Mouse (Mus musculus): Measurements from ENCODE around the gene Sycp2. TPM values are rescaled to one million over a fixed set of nuclear protein-coding genes. Genes with fewer than 3 reads are reported as not detected.
"Not testable (repeated sequence)": the region's sequence is repeated elsewhere in the genome, so short reads cannot be mapped to it uniquely, and the experiment has no call there.

Sycp2 gene
- polyA plus RNA-seq, 1 experiment = 0.21 TPM

DNA sequence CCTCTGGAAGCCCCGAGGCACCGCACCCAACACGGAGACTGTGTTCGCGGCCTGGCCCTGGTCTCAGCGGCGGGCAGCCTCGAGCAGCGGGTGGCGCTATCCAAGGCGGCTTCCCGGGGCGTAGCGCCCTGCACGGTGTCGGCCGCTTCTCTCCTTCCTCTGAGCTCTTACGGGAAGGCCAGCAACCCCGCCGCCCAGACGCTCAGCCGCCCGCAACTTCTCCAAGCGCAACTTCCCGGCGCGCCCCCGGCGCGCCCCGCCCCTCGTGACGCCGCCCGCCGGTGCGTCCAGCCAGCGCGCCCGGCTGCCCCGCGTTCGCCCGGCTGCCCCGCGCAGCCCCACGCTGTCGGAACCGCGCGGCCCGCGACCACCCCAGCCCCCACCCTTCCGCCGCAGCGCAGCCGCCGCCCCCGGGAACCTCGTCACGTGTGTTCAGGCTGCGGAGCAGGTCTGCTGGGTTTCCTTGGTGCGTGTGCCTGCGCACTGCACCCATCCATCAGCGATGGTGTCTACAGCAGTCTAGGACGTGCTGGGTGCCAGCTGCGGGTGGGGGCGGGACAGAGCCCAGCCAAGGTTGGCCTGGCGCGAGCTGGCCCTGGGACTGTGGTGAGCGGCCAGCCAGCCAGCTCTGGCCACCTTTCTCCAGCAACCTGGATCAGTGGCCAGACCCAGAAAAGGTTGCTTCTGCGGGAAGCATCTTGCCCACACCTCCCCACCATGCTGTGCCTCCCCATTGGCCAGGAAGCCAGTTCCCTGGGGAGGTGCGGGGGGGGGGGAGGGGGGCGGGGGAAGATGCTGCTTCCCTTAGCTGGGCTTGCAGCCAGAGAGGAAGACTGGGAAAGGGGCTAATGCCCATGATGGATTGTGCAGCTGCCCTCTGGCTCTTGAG lies 7.0 kb upstream of the Sycp2 start, which contains the start of the genes Ppp1r3d and Fam217b:
TSS of gene Ppp1r3d (minus strand) at position 212 of the 889 bp plus-strand sequence.
TSS of gene Fam217b (plus strand) at position 264 of the 889 bp plus-strand sequence.
- Histone ChIP-seq H3K4me3 (ENCODE audit: insufficient read depth, low read length) (peak within 1 kb of the TSS; percentile 65), H3K4me1 (ENCODE audit: control insufficient read depth, insufficient read depth, low read length) (no peaks in the 10 kb centered on the region), H3K27ac (ENCODE audit: insufficient read depth, low read depth, low read length) (no peak within 1 kb of the TSS)
- no peak for TF ChIP-seq CTCF (IDR thresholded peaks at IDR 0.05; ENCODE audit: low read depth, low read length)
- no peak for TF ChIP-seq POLR2A (IDR thresholded peaks at IDR 0.05; ENCODE audit: borderline replicate concordance, low read depth, low read length)

DNA sequence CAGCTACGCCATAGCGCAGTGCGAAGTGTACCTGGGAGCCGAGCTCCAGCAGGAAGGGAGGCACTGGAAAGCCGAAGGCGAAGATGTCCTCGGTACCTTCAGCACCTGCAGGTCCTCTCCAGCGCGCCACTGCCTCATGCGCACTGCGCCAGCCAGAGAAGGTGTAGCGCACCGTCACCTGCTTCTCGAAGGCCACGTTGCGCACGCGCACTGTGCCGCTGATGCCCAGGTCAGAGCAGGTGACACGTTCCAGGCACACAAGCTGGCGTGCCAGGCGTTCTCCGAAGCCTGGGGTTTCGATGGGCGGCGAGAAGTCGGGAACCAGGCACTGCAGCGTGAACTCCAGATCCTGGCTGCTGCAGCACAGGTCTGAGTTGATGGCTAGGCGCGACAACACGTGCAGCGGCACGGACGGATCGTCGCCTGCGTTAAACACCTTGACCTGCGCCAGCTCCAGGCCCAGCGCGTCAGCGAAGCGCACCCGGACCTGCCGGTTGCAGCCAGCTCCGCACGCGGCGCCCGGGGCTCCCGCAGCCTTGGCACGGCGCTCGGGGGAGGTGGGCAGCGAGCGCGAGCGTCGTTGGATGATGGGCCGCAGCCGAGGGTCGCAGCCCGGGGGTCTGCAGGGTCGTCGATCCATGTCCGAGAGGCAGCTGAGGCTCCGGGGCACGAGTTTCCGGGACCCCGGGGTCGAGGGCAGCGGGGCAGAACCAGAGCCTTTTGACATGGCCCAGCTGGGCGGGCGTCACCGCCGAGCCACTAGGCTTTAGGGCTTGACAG lies 6.2 kb upstream of the Sycp2 start:
- no peak overlapping the region for H3K27ac ChIP-seq (ENCODE audit: insufficient read depth, low read depth, low read length)

DNA sequence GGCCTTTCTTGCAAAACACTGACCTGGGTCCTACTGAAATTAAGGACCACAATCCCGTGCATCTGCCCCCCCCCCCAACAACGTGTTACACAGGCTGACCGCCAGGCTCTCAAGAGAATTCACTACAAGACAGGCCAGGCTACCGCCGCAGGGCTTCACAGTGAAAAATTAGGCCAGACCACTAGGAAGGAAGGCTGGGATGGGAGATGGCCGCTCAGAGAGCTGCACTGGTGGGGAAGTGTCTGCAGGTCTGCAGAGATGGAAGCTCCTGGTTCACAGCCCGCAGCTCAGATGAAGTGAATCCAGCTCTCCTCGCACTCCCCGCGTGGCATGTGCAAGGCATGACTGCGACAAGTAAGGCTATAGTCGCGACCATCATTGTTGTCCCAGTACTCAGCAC lies 5.6 kb upstream of the Sycp2 start:
- no peak overlapping the region for H3K27ac ChIP-seq (ENCODE audit: insufficient read depth, low read depth, low read length)
- TF ChIP-seq POLR2A (IDR thresholded peaks at IDR 0.05; ENCODE audit: borderline replicate concordance, low read depth, low read length) (no peak), CTCF (IDR thresholded peaks at IDR 0.05; ENCODE audit: low read depth, low read length) (no peak)
- H3K4me3 ChIP-seq (ENCODE audit: insufficient read depth, low read length) = no peak overlapping the region
- no peaks in the 10 kb centered on the region for H3K4me1 ChIP-seq (ENCODE audit: control insufficient read depth, insufficient read depth, low read length)

More for the DNA sequence above, 6.2 kb upstream of the Sycp2 start:
- H3K4me3 ChIP-seq (ENCODE audit: insufficient read depth, low read length) = peak overlapping the region; percentile 65
- no peak for TF ChIP-seq POLR2A (IDR thresholded peaks at IDR 0.05; ENCODE audit: borderline replicate concordance, low read depth, low read length)
- TF ChIP-seq CTCF (IDR thresholded peaks at IDR 0.05; ENCODE audit: low read depth, low read length) = no peak
- H3K4me1 ChIP-seq (ENCODE audit: control insufficient read depth, insufficient read depth, low read length) = no peaks in the 10 kb centered on the region

DNA sequence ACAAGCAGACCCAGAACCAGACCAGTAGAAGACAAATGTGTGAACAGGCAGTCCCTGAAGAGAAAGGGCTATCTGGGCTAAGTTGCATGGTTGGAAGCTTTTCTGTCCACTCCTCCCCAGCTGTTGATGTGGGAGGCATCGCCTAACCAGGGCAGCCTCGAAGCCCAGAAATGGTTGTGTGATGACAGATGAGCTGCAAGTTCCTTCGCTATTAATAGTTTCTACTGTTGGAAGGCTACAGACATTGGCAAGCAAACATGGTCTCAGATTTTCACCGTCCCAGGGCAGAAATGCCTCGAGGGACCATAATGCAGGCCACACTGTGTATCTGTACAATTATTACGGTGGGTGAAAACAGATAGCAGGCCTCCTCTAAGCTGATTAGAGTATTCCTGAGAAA lies 5.1 kb upstream of the Sycp2 start:
- Histone ChIP-seq H3K4me3 (ENCODE audit: insufficient read depth, low read length) (no peak overlapping the region), H3K27ac (ENCODE audit: insufficient read depth, low read depth, low read length) (no peak overlapping the region), H3K4me1 (ENCODE audit: control insufficient read depth, insufficient read depth, low read length) (no peaks in the 10 kb centered on the region)

DNA sequence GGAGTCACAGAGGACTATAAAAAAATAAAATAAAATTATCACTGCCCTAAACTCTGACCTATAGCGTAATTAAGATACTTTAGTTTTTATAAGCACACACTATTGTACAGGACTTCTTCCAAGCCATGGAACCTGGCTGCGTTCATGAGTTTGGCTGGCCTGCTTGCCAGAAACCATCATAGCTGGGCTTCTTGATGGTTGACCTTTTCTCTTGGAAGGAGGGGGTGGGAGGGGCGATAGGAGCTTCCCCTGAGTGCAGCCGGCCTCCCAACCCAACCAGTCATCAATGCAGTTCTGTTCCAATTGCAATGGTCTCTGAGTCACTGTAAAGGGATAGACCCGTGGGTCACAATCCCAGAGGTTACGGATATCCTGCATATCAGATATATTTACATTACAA lies 2.8 kb upstream of the Sycp2 start:
- TF ChIP-seq POLR2A (IDR thresholded peaks at IDR 0.05; ENCODE audit: borderline replicate concordance, low read depth, low read length) = no peak
- no peak for TF ChIP-seq CTCF (IDR thresholded peaks at IDR 0.05; ENCODE audit: low read depth, low read length)
- Histone ChIP-seq H3K4me3 (ENCODE audit: insufficient read depth, low read length) (no peak overlapping the region), H3K27ac (ENCODE audit: insufficient read depth, low read depth, low read length) (no peak overlapping the region), H3K4me1 (ENCODE audit: control insufficient read depth, insufficient read depth, low read length) (no peaks in the 10 kb centered on the region)

More for the DNA sequence above, 5.1 kb upstream of the Sycp2 start:
- TF ChIP-seq CTCF (IDR thresholded peaks at IDR 0.05; ENCODE audit: low read depth, low read length) = no peak
- no peak for TF ChIP-seq POLR2A (IDR thresholded peaks at IDR 0.05; ENCODE audit: borderline replicate concordance, low read depth, low read length)

DNA sequence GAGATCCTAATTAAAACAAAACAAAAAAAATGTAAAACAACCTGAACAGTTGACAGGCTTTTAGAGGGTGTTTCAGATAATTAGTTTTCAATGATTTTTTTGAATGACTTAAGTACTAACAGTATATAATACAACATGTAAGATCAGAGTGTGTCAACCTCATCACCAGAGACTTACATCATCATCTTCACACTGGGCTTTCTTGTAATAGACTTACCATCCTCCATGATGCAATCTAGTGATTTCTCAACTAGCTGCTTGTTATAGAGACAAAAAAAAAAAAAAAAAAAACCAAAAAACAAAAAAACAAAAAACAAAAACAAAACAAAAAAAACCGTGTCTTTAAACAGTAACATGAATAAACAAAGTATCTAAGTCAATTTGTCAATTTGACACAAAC lies 1.5 kb upstream of the Sycp2 start:
- TF ChIP-seq CTCF (IDR thresholded peaks at IDR 0.05; ENCODE audit: low read depth, low read length) (no peak), POLR2A (IDR thresholded peaks at IDR 0.05; ENCODE audit: borderline replicate concordance, low read depth, low read length) (no peak)
- no peak overlapping the region for H3K4me3 ChIP-seq (ENCODE audit: insufficient read depth, low read length)
- H3K4me1 ChIP-seq (ENCODE audit: control insufficient read depth, insufficient read depth, low read length) = no peaks in the 10 kb centered on the region
- no peak overlapping the region for H3K27ac ChIP-seq (ENCODE audit: insufficient read depth, low read depth, low read length)

DNA sequence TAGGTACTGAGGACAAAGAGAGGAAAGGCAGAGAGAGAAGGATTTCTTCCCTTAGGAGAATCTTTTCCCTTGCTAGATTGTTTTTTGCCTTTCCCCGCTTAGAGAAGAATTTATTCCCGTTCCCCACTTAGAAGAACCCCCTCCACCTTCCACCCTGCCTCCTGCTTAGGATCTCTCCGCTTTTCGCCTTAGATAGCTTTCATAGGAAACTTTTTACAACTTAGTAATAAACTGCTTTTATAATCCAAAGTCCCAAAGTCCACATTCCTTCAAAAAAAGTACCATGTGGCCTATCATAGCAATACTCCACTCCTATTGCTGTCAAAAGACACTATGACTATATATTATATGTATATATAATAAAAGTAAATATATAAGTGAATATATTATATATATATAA lies 64.9 kb downstream of the Sycp2 start:
- no peak for TF ChIP-seq CTCF (IDR thresholded peaks at IDR 0.05; ENCODE audit: low read depth, low read length)
- Histone ChIP-seq H3K27ac (ENCODE audit: insufficient read depth, low read depth, low read length) (no peak overlapping the region), H3K4me1 (ENCODE audit: control insufficient read depth, insufficient read depth, low read length) (no peaks in the 10 kb centered on the region), H3K4me3 (ENCODE audit: insufficient read depth, low read length) (no peak overlapping the region)

DNA sequence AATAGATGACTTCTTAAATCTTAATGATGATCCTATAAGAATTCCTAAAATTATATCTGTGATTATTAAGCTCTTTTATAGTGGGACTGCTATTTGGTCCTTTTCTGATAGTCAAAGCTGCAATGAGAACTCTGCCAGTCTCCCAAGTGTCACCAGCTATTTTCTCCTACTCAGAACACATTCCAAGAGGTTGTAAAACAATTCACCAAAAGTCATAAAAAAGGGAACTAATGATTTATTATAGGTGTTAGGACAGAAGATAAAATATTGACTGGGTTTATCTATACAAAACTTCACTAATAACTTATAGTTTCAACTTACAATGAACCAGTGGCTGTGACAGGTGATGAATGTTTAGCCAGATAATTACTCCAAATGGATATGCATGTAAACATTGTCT lies 65.4 kb downstream of the Sycp2 start:
- not testable (repeated sequence) for H3K4me3 ChIP-seq (ENCODE audit: insufficient read depth, low read length); H3K4me1 ChIP-seq (ENCODE audit: control insufficient read depth, insufficient read depth, low read length); H3K27ac ChIP-seq (ENCODE audit: insufficient read depth, low read depth, low read length)

DNA sequence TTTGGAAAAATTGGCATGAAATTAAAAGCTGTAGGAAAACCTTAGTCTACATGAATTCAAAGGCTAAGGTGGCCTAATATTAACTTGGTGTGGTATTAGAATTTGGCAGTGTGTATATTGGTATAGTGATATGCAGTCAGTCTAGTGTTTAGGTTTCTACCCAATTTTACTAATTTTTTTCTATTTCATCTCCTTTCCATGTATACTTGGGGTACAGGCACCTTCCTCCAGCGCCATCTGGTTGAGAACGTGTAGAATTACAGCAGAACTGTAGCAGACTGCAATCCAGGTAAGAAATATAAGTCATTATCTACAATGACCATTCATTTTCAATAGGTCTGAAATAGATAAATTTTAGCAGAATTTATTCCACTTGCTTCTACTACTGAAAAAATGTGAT lies 68.4 kb downstream of the Sycp2 start:
- Histone ChIP-seq H3K4me3 (ENCODE audit: insufficient read depth, low read length) (no peak overlapping the region), H3K27ac (ENCODE audit: insufficient read depth, low read depth, low read length) (no peak overlapping the region), H3K4me1 (ENCODE audit: control insufficient read depth, insufficient read depth, low read length) (no peaks in the 10 kb centered on the region)
- TF ChIP-seq CTCF (IDR thresholded peaks at IDR 0.05; ENCODE audit: low read depth, low read length) (no peak), POLR2A (IDR thresholded peaks at IDR 0.05; ENCODE audit: borderline replicate concordance, low read depth, low read length) (no peak)

DNA sequence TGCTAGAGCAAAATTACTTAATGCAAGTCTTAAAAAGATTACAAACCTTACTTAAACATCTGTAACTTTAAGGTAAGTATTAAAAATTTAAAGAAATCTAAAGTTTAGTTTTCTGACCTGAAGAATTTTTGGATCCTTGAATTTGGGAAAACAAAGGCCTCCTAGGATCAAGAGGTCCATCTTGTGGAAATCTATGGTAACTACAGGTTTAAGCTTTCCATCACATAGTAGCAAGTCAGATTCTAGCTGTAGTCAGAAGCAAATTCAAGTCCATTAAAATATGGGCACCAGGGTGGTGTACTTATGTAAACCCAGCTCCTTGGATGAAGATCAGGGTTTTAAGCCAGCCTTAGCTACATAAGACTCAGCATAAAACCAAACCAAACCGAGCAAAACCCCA lies 69.6 kb downstream of the Sycp2 start:
- Histone ChIP-seq H3K4me1 (ENCODE audit: control insufficient read depth, insufficient read depth, low read length) (no peaks in the 10 kb centered on the region), H3K4me3 (ENCODE audit: insufficient read depth, low read length) (no peak overlapping the region), H3K27ac (ENCODE audit: insufficient read depth, low read depth, low read length) (no peak overlapping the region)
- TF ChIP-seq POLR2A (IDR thresholded peaks at IDR 0.05; ENCODE audit: borderline replicate concordance, low read depth, low read length) = no peak
- no peak for TF ChIP-seq CTCF (IDR thresholded peaks at IDR 0.05; ENCODE audit: low read depth, low read length)

All from bone marrow macrophage, adult 2 months (primary cell).